Mouse (Mus musculus) ES-E14 (cell line): ENCODE results near the gene Nim1k.

Experiments used
- HCFC1 ChIP-seq: IDR thresholded peaks from 2 replicates; pipeline ENCODE4 v1.6.1; 2012; ENCODE audit warnings: low read length, inconsistent platforms, borderline replicate concordance; ENCODE audit not compliant: insufficient read depth
- ZC3H11A ChIP-seq: IDR thresholded peaks from 2 replicates; pipeline ENCODE4 v1.6.1; 2012; ENCODE audit warnings: low read depth, mild to moderate bottlenecking, inconsistent platforms, low read length, borderline replicate concordance

- TF ChIP-seq ZC3H11A: no peak
- TF ChIP-seq HCFC1: no peak
Observed at GRCm38 (mm10) chr13:119792791-119793404, 37.2 kb upstream of the Nim1k start.
